Mouse (Mus musculus): ENCODE measurements around the gene 4930590J08Rik. TPM values are rescaled to one million over a fixed set of nuclear protein-coding genes. Genes with fewer than 3 reads are reported as not detected.

4930590J08Rik gene
- polyA plus RNA-seq, 1 experiment from 2014 or later = 1.7 TPM

Other genes with a start within 250 kb of the 4930590J08Rik start
- gene Slc6a6, start 218.8 kb upstream of the 4930590J08Rik start, polyA plus RNA-seq (2014; fragmentation: Nextera tagmentation; extraction: Ambion mirVana) = 94.1 and 94.3 TPM in 2 replicates
- 7.5 and 7.6 TPM in 2 replicates for gene Grip2, start 75.6 kb upstream of the 4930590J08Rik start, polyA plus RNA-seq (2014; fragmentation: Nextera tagmentation; extraction: Ambion mirVana)
- gene Ccdc174, start 24.8 kb upstream of the 4930590J08Rik start, polyA plus RNA-seq (2014; fragmentation: Nextera tagmentation; extraction: Ambion mirVana) = 43.3 and 47.3 TPM in 2 replicates
- 6.0 and 7.2 TPM in 2 replicates for gene Fgd5, start 76.1 kb downstream of the 4930590J08Rik start, polyA plus RNA-seq (2014; fragmentation: Nextera tagmentation; extraction: Ambion mirVana)
- gene Nr2c2, start 188.6 kb downstream of the 4930590J08Rik start, polyA plus RNA-seq (2014; fragmentation: Nextera tagmentation; extraction: Ambion mirVana) = 30.1 and 35.0 TPM in 2 replicates

All from midbrain, embryonic 14.5 days (tissue).